Mouse (Mus musculus): ENCODE results near the gene Stx16. TPM values are rescaled to one million over a fixed set of nuclear protein-coding genes. Genes with fewer than 3 reads are reported as not detected.

Gene Stx16
- polyA plus RNA-seq, 1 experiment from 2014 or later, result 8.1 TPM

- Histone ChIP-seq H3K4me1 (replicated peaks; ENCODE audit: control insufficient read depth, insufficient read depth, low read length) (peaks cover 13% of the 10 kb centered on the region), H3K4me3 (replicated peaks; ENCODE audit: low read length) (no peak overlapping the region), H3K36me3 (replicated peaks; ENCODE audit: control insufficient read depth, insufficient read depth) (no peaks in the 10 kb centered on the region), H3K9me3 (ENCODE audit: control insufficient read depth, low read length) (no peaks in the 10 kb centered on the region), H3K27ac (no peak overlapping the region), H3K4me2 (replicated peaks) (no peak overlapping the region), H3K27me3 (ENCODE audit: control insufficient read depth, insufficient read depth, low read length) (no peaks in the 10 kb centered on the region), H3K9ac (no peak overlapping the region)
- ATAC-seq (ENCODE audit: low FRiP score) (no peak), DNase-seq (ENCODE audit: low spot score) (no peak)
- WGBS, result 89% methylated on average over 8 of the region's 8 CpGs
Observed at GRCm38 (mm10) chr2:174130468-174131097, 54.5 kb downstream of the Stx16 start.

- ATAC-seq (ENCODE audit: low FRiP score), result no peak
- H3K27me3 ChIP-seq (ENCODE audit: control insufficient read depth, insufficient read depth, low read length), result no peaks in the 10 kb centered on the region
- WGBS, result 83% methylated on average over 8 of the region's 8 CpGs
Observed at GRCm38 (mm10) chr2:174132413-174132969, 56.4 kb downstream of the Stx16 start.

More at GRCm38 (mm10) chr2:174132413-174132969, 56.4 kb downstream of the Stx16 start:
- Histone ChIP-seq H3K9me3 (ENCODE audit: control insufficient read depth, low read length) (no peaks in the 10 kb centered on the region), H3K9ac (no peak overlapping the region), H3K4me2 (replicated peaks) (no peak overlapping the region), H3K4me1 (replicated peaks; ENCODE audit: control insufficient read depth, insufficient read depth, low read length) (peaks cover 2% of the 10 kb centered on the region; the same call in 1 of the 2 replicates), H3K27ac (no peak overlapping the region), H3K4me3 (replicated peaks; ENCODE audit: low read length) (no peak overlapping the region), H3K36me3 (replicated peaks; ENCODE audit: control insufficient read depth, insufficient read depth) (no peaks in the 10 kb centered on the region)
- DNase-seq (ENCODE audit: low spot score), result no peak

Other genes with a start within 250 kb of the Stx16 start
- 12.5 and 14.6 TPM in 2 replicates for gene Npepl1, start 34.0 kb downstream of the Stx16 start, polyA plus RNA-seq (2014; fragmentation: Nextera tagmentation; extraction: Ambion mirVana)
- gene Gnas, start 208.0 kb downstream of the Stx16 start, polyA plus RNA-seq (2014; fragmentation: Nextera tagmentation; extraction: Ambion mirVana), result 1,800 and 1,897 TPM in 2 replicates

Data from hindbrain, embryonic 14.5 days (tissue).